Mouse (Mus musculus) large intestine, adult 2 months (tissue): Measurements from ENCODE around the gene Sag. TPM values are rescaled to one million over a fixed set of nuclear protein-coding genes. Genes with fewer than 3 reads are reported as not detected.

Experiments used
- DNase-seq: peaks from one replicate; pipeline ENCODE4 v3.0.0-alpha.2; 2012; ENCODE audit warnings: low read depth, low spot score
- WGBS: fragments of 180-500 bp; shearing (Covaris S2); methylation state at CpG from one replicate; pipeline ENCODE4 v1.1.7; 2018; 5-methylcytosine and 5-hydroxymethylcytosine counted together
- polyA plus RNA-seq: library from polyadenylated mRNA; depleted of rRNA; stranded (reverse); fragments of >200 nt; gene quantifications from 2 replicates; pipeline ENCODE4 v1.2.3, GENCODE M21; 2012; rRNA removed

Gene Sag
- polyA plus RNA-seq, 1 experiment = 0.45 TPM

DNA sequence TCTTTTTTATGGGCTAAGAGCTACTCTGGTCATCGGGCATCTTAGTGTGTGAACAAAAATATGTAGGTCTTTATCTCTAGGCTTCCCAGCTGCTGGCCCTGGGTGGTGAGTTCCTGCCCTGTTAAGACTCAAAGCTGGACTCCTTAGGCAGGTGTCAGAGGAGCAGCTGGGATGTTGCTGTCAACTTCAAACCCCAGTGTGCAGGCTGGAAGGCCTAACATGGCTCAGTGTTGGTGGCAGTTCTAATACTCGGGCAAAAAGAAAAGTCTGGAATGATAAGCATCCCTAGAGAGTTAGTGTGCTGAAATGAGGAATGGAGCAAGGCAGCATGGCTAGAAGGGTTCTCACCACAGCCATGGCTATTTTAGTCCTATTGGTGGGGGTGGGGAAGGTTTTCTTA is 77.4 kb downstream of the Sag start:
- 45% methylated on average over 2 of the region's 2 CpGs for WGBS
- DNase-seq = no peak

DNA sequence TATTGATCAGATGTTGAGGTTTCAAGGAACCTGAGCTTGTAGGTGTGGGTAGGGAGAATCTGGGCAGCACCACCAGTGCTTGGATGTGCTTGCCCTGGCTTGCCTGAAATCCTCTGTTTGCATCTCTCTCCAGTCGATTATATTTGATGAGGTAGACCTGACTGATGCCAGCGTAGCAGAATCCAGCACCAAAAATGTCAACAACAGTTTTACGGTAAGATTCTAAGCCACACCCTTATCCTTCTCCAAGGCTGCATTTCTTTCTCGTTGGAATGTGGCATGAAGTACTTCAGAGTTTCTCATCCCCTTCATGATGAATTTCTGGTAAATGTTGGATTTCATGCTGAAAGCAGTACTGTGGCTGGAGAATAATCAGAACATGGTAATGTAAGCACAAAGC is 78.2 kb downstream of the Sag start:
- WGBS = 14% methylated on average over 4 of the region's 4 CpGs
- DNase-seq = no peak

DNA sequence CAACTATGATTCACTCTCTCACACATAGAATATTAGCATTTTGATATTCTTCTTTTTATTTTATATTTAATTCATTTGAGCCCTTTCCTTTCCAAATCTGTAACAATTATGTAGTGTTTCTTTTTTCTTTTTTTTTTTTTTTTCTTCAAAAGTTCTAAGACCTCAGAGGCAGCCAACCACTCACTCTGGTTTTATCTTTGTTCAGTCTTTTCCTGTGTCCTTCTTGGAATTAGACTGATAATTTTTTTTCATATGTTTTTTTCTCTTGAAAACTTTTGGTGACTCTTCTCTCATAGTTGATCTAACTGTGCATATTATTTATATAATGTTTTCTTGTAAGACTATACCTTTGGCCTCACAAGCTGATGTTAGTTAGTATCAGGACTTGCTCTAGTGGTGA is 79.1 kb downstream of the Sag start:
- DNase-seq = no peak

DNA sequence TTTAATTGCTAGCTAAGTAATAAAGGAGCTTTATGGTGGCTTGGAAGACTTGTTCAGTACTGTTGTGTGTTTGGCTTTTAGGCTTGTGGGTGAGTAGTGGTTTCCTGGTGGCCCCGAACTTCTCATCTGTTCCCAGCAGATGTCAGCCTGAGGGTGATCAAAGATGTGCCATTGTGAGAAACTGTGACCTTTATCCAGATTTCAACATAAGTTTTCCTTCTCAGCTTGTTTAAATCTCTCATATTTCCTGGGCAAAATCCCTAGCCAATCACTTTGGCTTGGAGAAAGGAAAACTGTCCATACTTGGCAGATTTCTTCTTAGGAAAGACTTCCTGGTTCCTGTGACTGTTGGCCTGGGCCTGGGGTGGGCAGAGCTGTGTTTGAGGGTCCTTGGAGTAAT is 87.5 kb downstream of the Sag start:
- WGBS = 13% methylated on average over 1 of the region's 1 CpGs
- DNase-seq = no peak

DNA sequence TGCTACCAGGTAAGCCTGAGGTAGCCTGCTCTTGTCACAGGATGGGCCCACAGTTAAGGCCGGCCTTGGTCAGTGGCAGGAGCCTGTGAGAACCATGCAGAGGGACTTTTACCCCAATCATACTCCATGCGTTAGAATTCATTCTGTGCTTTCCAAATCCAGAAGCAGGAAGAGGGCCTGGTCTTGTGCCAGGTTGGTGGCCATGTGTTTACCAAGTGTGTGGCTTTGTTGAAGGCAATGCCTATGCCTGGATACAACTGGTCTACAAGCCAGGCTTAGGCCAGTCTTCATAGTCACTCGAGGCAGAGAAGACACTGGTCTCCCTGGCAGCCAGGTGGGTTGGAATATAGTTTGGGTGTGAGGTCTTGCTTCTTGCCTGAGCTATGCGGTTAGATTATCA is 88.2 kb downstream of the Sag start:
- WGBS = 24% methylated on average over 4 of the region's 4 CpGs
- DNase-seq = peak; percentile 96

DNA sequence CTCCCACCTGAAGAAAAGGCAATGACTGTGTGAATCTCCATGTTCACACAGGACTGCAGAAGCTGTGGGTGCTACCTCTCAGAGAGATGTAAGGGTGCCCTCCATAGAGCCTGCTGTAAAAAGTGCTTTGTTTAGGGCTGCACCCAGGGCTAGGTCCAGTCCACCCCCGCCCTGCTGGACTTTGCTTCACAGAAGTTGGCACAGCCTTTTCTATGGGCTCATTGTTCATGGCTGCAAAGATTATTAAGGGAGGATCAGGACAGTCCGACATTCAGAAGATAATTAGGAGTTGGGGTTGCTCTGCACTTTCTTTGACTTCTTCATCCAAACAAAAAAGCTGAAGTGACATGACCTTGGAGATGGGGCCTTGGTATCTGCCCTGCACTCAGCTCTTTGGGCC is 89.0 kb downstream of the Sag start:
- WGBS = 34% methylated on average over 2 of the region's 2 CpGs
- peak; percentile 85 for DNase-seq

DNA sequence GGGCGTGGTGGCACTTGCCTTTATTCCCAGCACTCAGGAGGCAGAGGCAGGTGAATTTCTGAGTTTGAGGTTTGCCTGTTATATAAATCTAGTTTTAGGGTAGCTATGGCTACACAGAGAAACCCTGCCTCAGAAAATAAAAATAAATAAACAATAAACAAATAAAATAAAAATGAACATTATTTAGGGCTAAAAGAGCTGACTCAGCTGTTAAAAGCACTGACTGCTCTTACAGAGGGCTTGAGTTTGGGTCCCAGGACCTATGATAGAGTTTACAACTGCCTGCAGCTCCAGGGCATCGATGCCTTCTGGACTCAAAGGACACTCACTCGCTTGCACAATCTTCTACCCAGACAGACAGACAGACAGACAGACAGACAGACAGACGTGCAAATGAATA is 89.9 kb downstream of the Sag start:
- DNase-seq = no peak

More for the DNA sequence above, 89.9 kb downstream of the Sag start:
- WGBS = 76% methylated on average over 4 of the region's 4 CpGs

Other genes starting within 250 kb of the Sag start
- 16.7 and 21.0 TPM in 2 replicates for gene Ngef, start 229.8 kb upstream of the Sag start, polyA plus RNA-seq
- gene Inpp5d, start 183.4 kb upstream of the Sag start, polyA plus RNA-seq = 21.1 and 31.7 TPM in 2 replicates
- gene Atg16l1, start 47.8 kb upstream of the Sag start, polyA plus RNA-seq = 16.2 and 19.1 TPM in 2 replicates
- 55.4 and 69.7 TPM in 2 replicates for gene Dgkd, start 49.6 kb downstream of the Sag start, polyA plus RNA-seq
- gene Usp40, start 204.9 kb downstream of the Sag start, polyA plus RNA-seq = 6.0 and 10.4 TPM in 2 replicates